Mouse (Mus musculus) gastrocnemius, postnatal 14 days (tissue): ENCODE data around the gene Arid1b. TPM values are rescaled to one million over a fixed set of nuclear protein-coding genes. Genes with fewer than 3 reads are reported as not detected.

Experiments used
- DNase-seq: peaks from one replicate; pipeline ENCODE4 v3.0.0; 2021; ENCODE audit warnings: mixed read lengths
- intact Hi-C: fragments of 180-260 bp; cut with DNase I; formaldehyde crosslinking; loops from one replicate; pipeline ENCODE4 v1.15.1; 2025; ENCODE audit warnings: low total_unique reads
- total RNA-seq, 2 experiments: library from RNA; stranded (reverse); gene quantifications; 2 replicates each; pipeline ENCODE4 v1.2.3; 2021

Arid1b gene
- total RNA-seq, 2 experiments from 2014 or later, result 30.0 to 31.4 TPM

DNA sequence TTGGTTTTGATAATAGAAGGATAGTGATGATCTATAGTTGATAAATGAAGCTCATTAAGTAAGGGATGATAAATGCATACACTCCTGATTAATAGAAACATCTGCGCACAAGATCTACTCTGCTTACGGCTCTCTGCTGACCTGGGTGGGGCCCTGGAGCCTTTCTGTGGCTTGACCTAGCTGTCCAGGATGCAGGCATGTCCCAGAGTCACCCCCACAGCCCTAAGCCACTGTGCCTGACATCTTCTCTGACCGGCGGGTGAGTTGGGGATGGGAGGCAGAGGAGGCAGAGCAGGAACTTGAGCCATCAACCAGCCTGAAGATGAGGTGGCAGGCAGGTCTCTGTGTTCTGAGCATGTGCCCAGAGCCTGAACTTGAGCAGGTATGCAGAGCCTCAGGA lies 136.0 kb downstream of the Arid1b start:
- intact Hi-C loops, result no loop called here
- no peak for DNase-seq

DNA sequence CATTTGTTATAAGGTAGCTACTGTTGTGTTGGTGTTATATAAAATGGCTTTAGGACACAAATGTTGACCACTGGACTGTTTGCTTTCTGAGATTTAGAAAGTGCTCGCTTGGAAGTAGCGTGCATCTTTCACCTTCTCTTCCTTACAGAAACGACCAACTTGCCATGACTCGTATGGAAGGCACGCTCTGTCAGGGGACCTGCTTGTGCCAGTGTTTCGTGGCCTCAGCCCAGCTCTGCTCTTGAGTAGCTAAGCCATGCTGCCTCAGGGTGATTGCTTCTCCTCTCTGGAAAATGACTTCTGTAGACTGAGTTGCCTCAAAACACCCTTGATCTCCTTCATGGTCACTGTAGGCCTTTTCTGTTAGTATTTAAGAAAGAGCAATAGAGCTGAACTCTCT lies 137.6 kb downstream of the Arid1b start:
- intact Hi-C loops, result no loop called here
- DNase-seq, result no peak

DNA sequence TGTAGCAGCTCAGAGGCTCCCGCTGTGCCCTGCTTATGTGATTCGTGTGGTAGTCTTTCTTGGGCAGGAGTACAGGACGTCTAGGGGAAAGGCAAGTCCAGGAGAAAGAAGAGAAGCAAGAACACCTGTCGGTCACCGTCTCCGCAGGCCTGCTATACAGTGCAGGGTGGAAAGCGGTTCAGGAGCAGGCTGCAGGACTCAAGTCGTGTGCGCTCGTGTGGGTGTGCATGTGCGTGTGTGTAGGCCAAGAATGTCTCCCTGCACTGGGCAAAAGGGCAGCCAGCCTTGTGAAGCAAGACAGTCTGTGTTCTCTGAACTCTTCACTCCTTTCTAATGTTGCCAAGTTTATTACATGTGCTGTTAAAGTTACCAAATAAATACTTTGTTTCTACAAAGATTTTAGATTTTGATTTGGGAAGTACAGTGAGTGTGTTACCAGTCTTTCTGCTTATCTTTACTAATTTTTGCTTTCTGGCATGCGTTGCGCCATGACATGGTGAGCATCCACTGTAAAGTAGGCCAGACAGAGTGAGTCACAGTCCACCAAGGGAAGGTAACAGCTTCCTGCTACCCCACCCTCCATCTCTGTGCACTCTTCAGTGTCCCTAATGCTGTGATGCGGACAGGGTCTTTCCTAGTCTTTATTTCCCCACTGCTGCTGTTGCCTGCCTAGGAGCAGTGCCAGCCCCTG lies 138.3 kb downstream of the Arid1b start:
- no peak for DNase-seq
- intact Hi-C loops, result no loop called here

DNA sequence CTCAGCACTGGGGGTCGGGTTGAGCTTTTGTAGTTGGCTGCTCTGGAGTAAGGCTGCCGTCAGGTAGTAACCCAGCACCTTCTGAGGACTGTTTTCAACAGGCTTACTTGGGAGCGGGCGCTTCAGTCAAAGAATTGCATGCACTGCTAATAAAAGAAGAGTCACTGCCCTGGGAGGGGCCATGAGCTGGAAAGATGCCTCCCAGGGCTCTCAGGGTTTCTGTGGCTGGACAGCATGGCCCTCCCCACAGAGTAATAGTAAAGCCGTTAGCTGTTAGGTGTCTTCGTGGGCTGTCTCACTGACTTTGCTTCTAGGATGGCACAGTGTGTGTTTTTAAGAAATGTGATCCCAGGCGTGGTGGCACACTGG lies 138.8 kb downstream of the Arid1b start:
- intact Hi-C loops, result no loop called here
- no peak for DNase-seq

DNA sequence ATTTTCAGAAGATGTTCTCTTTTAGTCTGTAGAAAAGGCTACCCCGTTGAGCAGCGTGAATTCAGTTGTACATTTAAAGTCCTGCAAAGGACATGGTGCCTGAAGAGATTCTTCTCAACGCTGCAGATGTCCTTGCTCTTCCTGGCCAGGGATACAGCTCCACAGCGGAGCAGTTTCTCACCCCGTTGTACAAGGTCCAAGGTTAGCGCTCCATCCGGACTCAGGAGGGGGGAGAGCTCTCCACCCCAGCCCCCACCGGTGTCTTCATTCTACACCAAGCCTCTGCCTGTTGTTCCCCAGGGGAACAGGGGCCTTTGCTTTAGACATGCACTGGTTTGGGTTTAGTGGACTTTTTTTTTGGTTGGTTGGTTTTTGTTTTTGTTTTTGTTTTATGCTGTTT lies 139.7 kb downstream of the Arid1b start:
- DNase-seq, result no peak
- intact Hi-C loops, result no loop called here

DNA sequence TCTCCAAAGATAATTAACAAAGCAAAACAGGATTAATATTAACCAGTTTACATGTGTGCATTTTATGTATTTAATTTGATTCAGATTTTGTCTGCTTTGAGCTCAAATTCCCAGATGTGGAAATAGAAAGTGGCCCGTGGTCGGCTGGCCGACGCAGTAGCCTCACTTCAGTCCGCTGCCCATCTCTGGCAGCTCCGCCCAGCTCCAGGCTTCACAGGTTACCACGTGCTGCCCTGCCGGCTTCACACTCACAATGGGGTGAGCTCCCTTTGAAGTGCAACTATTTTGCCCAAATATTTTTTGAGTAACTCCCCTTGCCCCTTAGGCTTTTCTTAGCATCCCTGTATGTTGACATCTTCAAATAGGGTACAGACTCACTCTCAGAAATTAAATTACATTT lies 140.1 kb downstream of the Arid1b start:
- no peak for DNase-seq
- intact Hi-C loops, result no loop called here

DNA sequence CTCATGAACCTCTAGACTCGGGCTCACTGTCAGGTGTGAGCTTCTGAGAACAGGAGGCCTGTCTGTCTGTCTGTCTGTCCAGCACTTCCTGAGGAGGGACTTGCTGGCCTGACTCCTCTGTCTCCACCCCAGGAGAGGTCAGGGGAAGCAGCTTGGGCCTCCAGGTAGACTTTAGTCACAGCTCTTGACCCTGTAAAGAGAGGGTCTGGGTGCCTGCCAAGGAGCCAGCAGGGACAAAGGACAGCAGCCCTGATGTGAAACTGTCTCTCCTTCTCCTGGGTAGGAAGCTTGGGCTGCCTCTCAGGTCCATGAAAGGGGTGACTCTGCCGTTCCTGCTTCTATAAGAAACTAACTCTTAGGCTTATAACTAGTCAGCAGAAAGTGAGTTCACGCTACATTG lies 143.8 kb downstream of the Arid1b start:
- no peak for DNase-seq
- intact Hi-C loops, result no loop called here

DNA sequence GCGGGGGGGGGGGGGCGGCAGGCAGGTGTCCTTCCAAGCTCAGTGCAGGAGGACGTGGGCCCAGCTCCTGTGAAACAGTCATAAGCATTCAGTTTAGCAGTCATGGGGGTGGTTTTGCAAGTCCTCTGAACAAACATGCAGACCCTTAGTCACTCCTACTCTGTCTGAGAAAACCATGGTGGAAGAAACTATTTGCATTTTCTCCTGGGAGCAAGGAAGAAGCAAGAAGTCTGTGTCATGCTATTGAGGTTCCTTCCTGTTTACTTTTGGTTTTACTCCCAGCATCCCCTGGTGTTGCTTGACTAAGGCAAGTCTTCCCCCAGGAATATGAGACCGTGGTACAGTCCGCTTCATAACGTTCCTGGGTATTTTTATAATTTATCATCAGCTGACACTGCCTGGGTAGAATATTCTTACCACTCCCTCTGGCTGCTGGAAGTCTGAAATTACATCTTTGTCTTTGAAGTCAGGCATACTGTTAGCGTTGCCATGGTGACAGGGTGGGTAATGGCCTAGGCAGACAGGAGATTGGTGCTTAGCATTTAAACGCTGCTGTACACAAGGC lies 144.6 kb downstream of the Arid1b start:
- DNase-seq, result peak; percentile 60
- intact Hi-C loops, result no loop called here

DNA sequence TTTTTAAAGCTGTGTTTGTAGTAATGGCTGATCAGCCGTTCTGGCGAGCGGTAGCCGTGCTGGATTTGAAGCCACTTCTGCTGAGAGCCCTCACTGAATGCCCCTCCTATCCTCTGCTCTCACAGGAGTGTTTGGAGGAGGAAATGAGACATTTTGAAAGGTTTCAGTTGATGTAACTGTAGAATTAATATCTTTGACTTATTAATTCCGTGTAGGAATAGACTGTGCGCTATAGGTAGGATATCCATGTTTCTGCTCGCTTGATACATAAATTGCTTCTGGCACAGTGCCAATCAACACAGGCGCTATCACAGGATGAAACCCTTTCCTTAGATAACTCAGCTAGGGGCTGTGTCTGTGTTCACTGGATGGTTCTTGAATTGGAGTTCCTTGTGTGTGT lies 145.4 kb downstream of the Arid1b start:
- intact Hi-C loops, result no loop called here
- DNase-seq, result no peak

DNA sequence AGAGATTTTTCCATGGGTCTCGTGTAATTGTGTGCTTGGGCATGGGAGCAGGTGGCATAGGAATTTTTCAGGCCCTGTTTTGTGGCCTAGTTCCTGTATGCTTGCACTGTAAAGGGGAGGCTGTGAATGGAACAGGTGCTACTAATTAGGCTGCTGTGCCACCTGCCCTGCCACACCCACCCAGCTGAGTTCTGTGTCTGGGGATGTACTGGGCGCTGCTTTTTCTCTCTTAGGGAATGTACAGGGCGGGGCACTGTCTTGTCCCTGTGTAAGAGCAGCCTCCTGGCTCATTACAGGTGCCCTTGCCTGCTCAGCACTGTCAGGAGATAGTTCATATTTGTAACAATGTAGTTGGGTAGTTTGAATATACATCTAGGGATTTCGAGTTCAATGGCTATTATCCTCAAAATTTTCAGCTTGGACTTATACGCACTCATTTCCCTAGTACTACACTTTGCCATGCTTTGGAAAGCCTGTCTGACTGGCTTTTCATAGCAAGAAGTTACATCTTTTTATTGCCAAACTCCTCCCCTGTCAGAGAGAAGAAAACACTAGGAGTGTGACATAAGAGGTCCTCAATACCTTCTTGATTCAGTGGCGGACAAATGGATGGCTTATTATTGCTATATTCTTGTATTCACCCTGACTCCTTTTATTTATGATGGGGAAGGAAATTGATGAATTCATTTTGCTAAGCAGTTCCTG lies 149.8 kb downstream of the Arid1b start:
- intact Hi-C loops, result no loop called here
- DNase-seq, result no peak

DNA sequence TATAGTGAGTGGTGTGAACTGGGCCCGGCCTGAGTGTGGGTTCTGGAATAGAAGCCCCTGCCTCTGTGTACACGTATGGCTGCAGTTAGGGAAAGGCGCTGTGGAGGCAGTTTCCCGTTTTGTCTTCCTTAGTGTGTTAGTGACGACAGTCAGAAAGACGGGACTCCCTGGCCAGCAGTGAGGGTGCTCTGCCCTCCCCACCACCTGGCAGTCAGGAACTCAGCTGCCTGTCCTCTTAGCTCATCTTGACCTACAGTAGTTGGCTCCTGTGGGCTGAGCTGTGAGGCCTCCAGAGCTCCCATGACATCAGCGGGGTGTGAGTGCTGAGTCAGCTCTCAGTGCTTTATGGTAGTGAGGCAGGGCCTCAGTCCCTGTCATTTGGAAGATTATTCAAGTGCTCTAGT lies 156.5 kb downstream of the Arid1b start:
- peak; percentile 51 for DNase-seq
- intact Hi-C loops, result no loop called here

DNA sequence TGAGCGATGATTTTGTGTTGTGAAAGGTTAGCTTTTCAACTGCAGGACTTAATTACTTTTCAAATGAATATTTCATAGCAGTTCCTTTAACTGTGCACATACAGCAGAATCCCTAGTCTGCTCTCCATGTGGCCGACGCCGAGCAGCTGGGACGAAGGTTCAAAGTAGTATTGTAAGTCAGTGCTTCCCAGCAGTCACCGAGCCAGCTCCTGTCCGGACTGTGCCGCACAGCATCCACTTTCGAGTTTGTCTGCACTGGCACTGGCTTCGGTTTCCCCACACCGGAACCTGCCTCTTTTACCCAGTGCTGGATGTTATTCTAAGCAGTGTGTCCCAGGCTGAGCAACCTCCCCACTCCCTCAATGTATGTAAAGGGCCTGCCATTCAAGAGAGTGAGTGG lies 157.7 kb downstream of the Arid1b start:
- intact Hi-C loops, result no loop called here
- no peak for DNase-seq

DNA sequence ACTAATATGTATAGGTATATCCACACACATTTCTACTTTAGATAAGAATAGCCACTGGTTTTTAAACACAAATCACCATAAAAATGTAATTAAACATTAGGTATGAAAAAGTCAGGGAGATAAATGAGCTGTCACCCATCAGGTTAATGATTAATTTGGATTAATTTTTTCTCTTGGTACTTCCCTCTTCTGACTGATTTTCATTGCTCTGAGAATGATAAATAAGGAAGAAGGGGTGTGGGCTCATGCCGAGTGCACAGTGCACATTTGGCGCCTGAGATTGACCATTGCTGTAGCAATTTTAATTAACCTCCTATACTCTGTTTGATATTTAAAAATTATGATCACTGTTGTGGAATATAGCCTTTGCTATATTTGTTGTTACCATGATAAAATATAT lies 159.3 kb downstream of the Arid1b start:
- no peak for DNase-seq
- intact Hi-C loops, result no loop called here

DNA sequence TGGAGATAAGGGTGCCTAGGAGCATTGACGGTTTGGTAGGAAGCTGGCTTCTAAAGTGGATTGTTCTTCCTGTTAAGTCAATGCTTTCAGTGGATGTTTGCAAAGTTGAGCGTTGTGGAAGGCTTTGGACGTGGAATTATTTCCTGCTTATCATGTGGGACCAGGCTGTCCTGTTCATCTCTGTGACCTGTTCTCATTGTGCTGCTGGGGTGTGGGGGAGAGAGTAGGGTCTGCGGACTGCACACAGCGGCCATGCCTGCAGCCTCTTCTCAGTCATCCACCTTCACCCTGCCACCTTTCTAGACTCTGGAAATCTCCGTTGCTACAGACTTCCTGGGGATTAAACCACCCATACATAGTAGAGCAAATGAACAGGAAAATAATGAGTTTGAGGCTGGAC lies 160.2 kb downstream of the Arid1b start:
- intact Hi-C loops, result no loop called here

DNA sequence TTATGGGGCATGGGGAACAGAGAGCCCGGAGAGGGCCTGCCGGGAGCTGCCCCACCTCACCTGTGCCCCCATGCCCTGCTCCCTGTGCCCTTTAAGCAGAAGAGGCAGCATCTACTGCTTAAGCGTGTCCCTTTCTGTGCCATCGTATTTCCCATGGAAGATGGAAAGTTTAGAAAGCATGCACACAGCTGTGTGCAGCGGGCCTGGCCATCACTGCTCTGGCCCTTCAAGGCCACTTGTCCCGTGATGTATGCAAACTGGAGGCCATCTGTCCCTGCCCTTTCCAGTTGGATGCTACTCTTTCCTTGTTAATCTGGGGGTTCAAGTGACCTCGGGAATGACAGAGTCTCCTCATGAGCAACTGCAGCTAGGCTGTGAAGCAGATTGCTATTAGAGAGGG lies 163.5 kb downstream of the Arid1b start:
- DNase-seq, result no peak
- intact Hi-C loops, result no loop called here

More for the DNA sequence above, 160.2 kb downstream of the Arid1b start:
- DNase-seq, result no peak

DNA sequence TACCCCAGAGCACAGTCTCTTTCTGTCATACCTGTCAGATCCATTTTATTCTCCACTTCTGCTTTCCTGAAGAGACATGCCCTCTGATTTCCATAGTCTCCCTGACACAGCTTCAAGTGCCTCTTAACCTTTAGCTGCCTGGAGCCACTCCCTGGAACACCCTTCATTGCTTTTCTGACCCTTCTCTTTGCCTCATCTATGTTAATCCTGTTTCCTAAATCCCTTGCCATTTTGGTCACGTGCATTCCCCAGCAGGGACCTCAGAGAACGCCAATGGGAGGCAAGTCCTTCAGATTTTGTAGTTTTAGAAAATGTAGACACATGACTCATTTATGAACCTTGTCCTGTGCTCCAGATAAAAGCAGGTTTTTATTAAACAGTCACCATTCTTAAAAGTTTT lies 168.4 kb downstream of the Arid1b start:
- no peak for DNase-seq
- intact Hi-C loops, result no loop called here

DNA sequence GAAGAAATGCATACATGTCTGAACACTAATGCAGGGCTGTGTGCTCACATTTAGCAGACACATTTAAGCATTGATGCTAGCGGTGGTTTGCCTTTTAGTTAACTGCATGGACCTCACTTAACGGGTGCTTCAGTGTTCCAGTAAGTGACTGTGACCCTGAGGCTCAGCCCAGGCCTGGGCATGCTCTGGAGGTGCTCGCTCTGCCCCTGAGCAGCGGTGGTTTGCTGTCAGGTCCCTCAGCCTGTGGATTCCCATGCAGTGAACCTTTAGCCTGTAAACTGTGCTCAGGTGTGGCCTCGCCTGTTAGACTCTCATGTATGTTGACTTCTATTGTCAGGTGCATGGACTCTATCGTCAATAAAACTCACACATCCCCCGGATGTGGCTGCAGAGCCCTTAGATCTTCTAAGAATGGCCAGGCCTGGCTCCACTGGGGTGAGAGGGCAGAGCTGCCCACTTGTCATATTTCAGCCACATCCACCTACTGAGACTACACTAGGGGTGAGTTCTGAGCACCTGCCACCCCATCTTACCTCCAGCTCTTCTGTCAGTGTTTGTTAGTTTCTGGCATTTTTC lies 169.2 kb downstream of the Arid1b start:
- intact Hi-C loops, result no loop called here
- DNase-seq, result no peak

DNA sequence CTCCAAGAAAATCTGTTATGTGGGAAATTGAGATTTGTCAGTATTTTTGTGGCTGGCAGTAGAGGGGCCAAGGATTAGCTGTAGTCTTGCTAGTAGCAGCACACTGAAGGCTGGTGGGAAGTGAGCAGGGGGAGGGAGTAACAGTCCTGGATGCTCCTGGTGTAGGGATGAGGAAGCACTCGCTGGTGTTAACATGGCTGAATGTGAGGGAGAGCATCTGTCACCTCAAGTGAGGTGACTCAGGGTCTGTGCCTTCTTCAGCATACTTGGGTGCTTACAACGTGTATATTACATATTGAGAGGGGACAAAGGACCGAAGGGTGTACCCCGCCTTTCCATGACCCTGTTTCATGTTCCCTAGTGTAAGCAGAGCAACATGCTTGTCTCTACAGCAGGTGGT lies 170.7 kb downstream of the Arid1b start:
- intact Hi-C loops, result no loop called here
- DNase-seq, result no peak

DNA sequence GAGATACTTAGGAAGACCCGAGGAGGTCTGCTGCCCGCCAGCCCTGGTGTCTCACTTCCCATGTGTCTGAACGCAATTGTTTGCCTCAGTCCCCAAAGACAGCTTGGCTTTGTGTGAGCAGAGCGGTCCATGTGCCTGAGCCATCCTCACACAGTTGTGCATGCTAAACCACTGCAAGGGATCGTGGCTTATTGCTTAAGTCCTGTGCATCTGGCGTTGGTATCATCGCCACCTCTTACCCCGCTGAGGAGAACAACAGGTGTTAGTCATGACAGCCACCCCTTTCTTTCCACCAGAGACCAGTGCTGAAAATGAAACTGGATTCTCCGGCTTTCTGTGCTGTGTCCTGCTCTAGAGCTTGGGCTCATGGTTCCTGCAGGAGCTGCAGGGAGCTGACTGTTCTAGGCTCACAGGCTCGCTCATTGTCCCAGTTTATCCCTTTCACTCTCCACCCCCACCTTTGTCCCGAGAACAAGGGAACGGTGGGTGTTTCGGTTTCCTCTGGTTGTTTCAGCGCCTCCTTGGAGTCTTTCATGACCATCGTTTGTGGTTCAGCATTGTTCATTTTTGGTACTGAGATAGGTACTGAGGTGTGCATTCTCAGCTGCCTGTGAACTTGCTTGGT lies 171.2 kb downstream of the Arid1b start:
- no peak for DNase-seq
- intact Hi-C loops, result no loop called here

DNA sequence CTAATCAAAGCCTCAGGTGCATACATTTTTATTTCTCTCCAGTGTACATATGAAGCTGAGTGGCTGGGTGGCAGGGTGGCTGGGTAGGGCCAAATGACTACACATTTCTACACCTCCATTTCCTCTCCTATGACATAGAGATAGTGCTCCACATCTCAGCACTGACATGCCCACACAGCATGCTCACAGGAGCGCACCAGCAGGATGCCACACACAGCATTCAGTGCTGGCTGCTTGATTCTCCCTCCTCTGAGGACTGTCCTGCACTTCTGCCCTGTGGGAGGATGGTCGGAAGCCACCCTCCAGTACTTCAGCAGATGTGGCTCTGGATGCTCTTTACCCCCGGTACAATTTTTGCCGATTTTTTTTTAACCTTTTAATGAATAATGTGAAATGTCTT lies 172.0 kb downstream of the Arid1b start:
- intact Hi-C loops, result no loop called here
- no peak for DNase-seq

DNA sequence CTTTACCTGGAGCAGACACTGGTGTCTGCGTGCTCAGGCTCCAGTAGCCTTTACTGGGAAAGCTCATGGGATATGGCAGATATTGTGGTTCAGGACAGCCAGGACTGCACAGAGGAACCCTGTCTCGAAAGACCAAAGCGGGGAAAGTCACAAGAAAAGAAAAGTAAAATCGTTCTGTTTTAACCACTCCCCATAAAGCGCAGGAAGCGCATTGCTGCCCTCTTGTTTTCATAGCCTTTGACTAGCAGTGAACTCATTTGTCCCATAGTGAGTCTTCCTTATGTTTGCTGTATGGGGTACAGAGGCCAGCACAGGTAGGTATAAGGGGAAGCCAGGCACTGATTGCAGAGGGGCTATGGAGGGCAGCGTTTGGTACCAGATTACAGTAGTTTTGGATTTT lies 173.9 kb downstream of the Arid1b start:
- intact Hi-C loops, result no loop called here
- no peak for DNase-seq
